Mouse (Mus musculus) hematopoietic stem cell, adult 5-6 weeks (primary cell): Measurements from ENCODE around the gene H2-T24. TPM values are rescaled to one million over a fixed set of nuclear protein-coding genes. Genes with fewer than 3 reads are reported as not detected.

ENCODE experiments used
- ATAC-seq, 2 experiments: fragments of 125-278 bp in 1 of 2; replicated peaks in 1 of 2; 2 replicates each; pipeline ENCODE4 v1.8.0; 2016 to 2017; ENCODE audit warnings: inconsistent platforms in 2 of 2, mild to moderate bottlenecking in 2 of 2, moderate number of reproducible peaks in 2 of 2, low read depth in 1 of 2, moderate TSS enrichment in 1 of 2; ENCODE audit not compliant: low FRiP score in 2 of 2, poor library complexity in 2 of 2, severe bottlenecking in 2 of 2, insufficient read depth in 1 of 2, low TSS enrichment in 1 of 2
- total RNA-seq: library from RNA; stranded (forward); fragments of 172-1452, 232-1000 nt; gene quantifications from 2 replicates; pipeline ENCODE4 v1.2.3, GENCODE M21; 2017

The H2-T24 gene
- total RNA-seq, 1 experiment from 2014 or later = 16.8 TPM

DNA sequence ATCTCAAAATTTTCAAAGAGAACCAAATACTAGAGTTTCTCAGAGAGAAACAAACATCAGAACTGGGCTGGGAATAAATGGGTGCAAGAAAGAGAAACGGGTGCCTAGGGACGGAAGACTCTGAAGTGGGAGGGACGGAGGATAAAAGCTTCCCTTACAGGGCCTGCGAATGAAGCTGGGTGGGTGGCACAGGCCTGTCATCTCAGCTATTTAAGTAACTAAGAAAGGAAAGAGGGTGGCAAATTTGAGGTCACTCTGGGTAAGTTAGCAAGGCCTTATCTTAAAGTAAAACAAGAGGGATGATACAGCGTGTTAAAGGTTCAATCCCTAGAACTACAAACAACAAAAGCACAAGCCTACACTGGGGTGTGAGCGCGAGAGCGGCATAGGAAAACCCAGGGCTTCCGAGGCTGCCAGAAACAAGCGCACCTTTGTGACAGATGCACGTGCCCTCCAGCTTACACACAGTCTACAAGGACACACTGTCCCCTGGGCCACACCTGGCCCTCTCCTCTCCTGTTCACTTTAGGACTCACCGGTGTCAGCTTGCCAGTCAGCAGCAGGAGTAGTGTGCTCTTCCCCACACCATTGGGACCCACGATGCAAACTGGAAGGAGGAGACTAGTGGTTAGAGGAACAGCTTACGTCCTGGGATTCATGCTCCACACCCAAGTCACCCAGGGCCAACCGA lies 61.7 kb downstream of the H2-T24 start:
- no peak for ATAC-seq

Other genes with a start within 250 kb of the H2-T24 start
- 128 and 182 TPM in 2 replicates for gene Ier3, start 198.9 kb downstream of the H2-T24 start, total RNA-seq
- gene Flot1, start 197.3 kb downstream of the H2-T24 start, total RNA-seq = 134 and 140 TPM in 2 replicates
- 873 and 988 TPM in 2 replicates for gene Tubb5, start 182.3 kb downstream of the H2-T24 start, total RNA-seq
- gene Mdc1, start 179.0 kb downstream of the H2-T24 start, total RNA-seq = 26.0 and 40.0 TPM in 2 replicates
- gene Nrm, start 159.2 kb downstream of the H2-T24 start, total RNA-seq = 53.1 and 73.0 TPM in 2 replicates
- gene Ppp1r18, start 155.0 kb downstream of the H2-T24 start, total RNA-seq = 35.9 and 44.0 TPM in 2 replicates
- gene Dhx16, start 140.7 kb downstream of the H2-T24 start, total RNA-seq = 39.1 and 57.0 TPM in 2 replicates
- 4.9 and 17.4 TPM in 2 replicates for gene 2310061I04Rik, start 123.1 kb downstream of the H2-T24 start, total RNA-seq
- 13.0 and 18.1 TPM in 2 replicates for gene Atat1, start 110.5 kb downstream of the H2-T24 start, total RNA-seq
- 47.0 and 51.8 TPM in 2 replicates for gene Mrps18b, start 104.2 kb downstream of the H2-T24 start, total RNA-seq
- 175 and 218 TPM in 2 replicates for gene Ppp1r10, start 104.1 kb downstream of the H2-T24 start, total RNA-seq
- 139 and 356 TPM in 2 replicates for gene Abcf1, start 50.8 kb downstream of the H2-T24 start, total RNA-seq
- gene Gnl1, start 40.7 kb downstream of the H2-T24 start, total RNA-seq = 18.3 and 22.1 TPM in 2 replicates
- gene Prr3, start 40.3 kb downstream of the H2-T24 start, total RNA-seq = 15.4 and 27.2 TPM in 2 replicates
- gene H2-T23, start 12.3 kb upstream of the H2-T24 start, total RNA-seq = 197 and 236 TPM in 2 replicates
- 66.7 and 102 TPM in 2 replicates for gene H2-T22, start 22.2 kb upstream of the H2-T24 start, total RNA-seq
- not detected in 2 replicates for gene Gm6034, start 22.4 kb upstream of the H2-T24 start, total RNA-seq
- gene Gm11127, start 37.8 kb upstream of the H2-T24 start, total RNA-seq = not detected in 2 replicates
- gene Gm19684, start 101.1 kb upstream of the H2-T24 start, total RNA-seq = 0.56 TPM in 1 of 2 replicates, not detected in the other
- not detected in 2 replicates for gene Gm7030, start 108.9 kb upstream of the H2-T24 start, total RNA-seq
- gene Gm8909, start 148.0 kb upstream of the H2-T24 start, total RNA-seq = not detected in 2 replicates
- gene H2-T3, start 169.7 kb upstream of the H2-T24 start, total RNA-seq = 0.75 and 1.1 TPM in 2 replicates
- gene Rpp21, start 237.5 kb upstream of the H2-T24 start, total RNA-seq = 32.9 and 39.8 TPM in 2 replicates